Mouse (Mus musculus) ES-CJ7 (cell line): ENCODE results near the gene Ndufa10.
"Not testable (repeated sequence)": the region's sequence is repeated elsewhere in the genome, so short reads cannot be mapped to it uniquely, and the experiment has no call there.

ENCODE experiments used
- DNase-seq: peaks from one replicate; pipeline ENCODE4 v3.0.0; 2011; ENCODE audit warnings: low read depth, low spot score

Ndufa10 gene

GRCm38 (mm10) chr1:92473165-92474041 is at the start of gene Ndufa10:
Gene Ndufa10 (minus strand): TSS chr1:92473860.
- DNase-seq = peak; percentile 95

GRCm38 (mm10) chr1:92521376-92521775 is 47.7 kb upstream of the Ndufa10 start:
- peak; percentile 71 for DNase-seq

GRCm38 (mm10) chr1:92519046-92519445 is 45.4 kb upstream of the Ndufa10 start:
- DNase-seq = no peak

- no peak for DNase-seq
These were observed 44.9 kb upstream of the Ndufa10 start, which contains the start of gene Olfr1414 for GRCm38 (mm10) chr1:92518561-92518960. Gene Olfr1414 (minus strand): TSS chr1:92518661.

GRCm38 (mm10) chr1:92515390-92515789 is 41.7 kb upstream of the Ndufa10 start:
- DNase-seq = no peak

- not testable (repeated sequence) for DNase-seq
These were observed 38.0 kb upstream of the Ndufa10 start for GRCm38 (mm10) chr1:92511646-92512045.

GRCm38 (mm10) chr1:92496001-92496400 is 22.3 kb upstream of the Ndufa10 start, which contains the start of gene Olfr1415:
Gene Olfr1415 (minus strand): TSS chr1:92496101.
- no peak for DNase-seq

GRCm38 (mm10) chr1:92485013-92485412 is 11.4 kb upstream of the Ndufa10 start, which contains the start of gene Olfr1416:
Gene Olfr1416 (minus strand): TSS chr1:92485113.
- DNase-seq = no peak

GRCm38 (mm10) chr1:92474066-92474578 is 462 bp upstream of the Ndufa10 start:
- DNase-seq = peak; percentile 37

GRCm38 (mm10) chr1:92468891-92469290 is 4.8 kb downstream of the Ndufa10 start:
- DNase-seq = no peak

- DNase-seq = no peak
These were observed 15.2 kb downstream of the Ndufa10 start for GRCm38 (mm10) chr1:92458416-92458815.

- no peak for DNase-seq
These were observed 15.9 kb downstream of the Ndufa10 start for GRCm38 (mm10) chr1:92457758-92458157.

- peak; percentile 55 for DNase-seq
These were observed 19.8 kb downstream of the Ndufa10 start for GRCm38 (mm10) chr1:92453751-92454445.

- no peak for DNase-seq
These were observed 25.4 kb downstream of the Ndufa10 start for GRCm38 (mm10) chr1:92448293-92448692.

GRCm38 (mm10) chr1:92441453-92442063 is 32.1 kb downstream of the Ndufa10 start:
- DNase-seq = no peak

- DNase-seq = no peak
These were observed 33.5 kb downstream of the Ndufa10 start for GRCm38 (mm10) chr1:92440066-92440750.

- peak; percentile 46 for DNase-seq
These were observed 35.9 kb downstream of the Ndufa10 start for GRCm38 (mm10) chr1:92437678-92438271.

- no peak for DNase-seq
These were observed 36.8 kb downstream of the Ndufa10 start for GRCm38 (mm10) chr1:92436831-92437321.

GRCm38 (mm10) chr1:92434986-92435385 is 38.7 kb downstream of the Ndufa10 start:
- DNase-seq = no peak

- peak; percentile 51 for DNase-seq
These were observed 40.9 kb downstream of the Ndufa10 start for GRCm38 (mm10) chr1:92432791-92433190.

GRCm38 (mm10) chr1:92432098-92432497 is 41.6 kb downstream of the Ndufa10 start:
- DNase-seq = peak; percentile 97
